Mouse (Mus musculus): ENCODE data around the gene Fbxw11.
"Not testable (repeated sequence)": the region's sequence is repeated elsewhere in the genome, so short reads cannot be mapped to it uniquely, and the experiment has no call there.

The Fbxw11 gene

DNA sequence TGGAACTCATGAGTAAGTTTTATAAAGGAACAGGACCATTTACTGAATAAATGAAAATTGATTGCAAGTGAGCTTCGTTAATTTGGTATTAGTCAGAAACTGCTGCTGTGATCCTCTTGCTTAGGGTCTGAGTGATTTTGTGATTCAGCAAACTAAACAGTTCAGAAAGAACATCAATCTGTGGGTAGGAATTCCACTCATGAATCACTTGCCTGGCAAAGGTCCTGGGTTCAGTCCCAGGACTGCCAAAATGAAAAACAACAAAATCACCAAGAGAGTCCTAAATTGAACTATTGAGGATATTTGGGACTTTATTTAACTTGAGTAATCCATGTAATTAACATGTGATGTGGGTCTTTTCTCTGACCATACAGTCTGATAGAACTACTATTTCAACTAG, 35.3 kb downstream of the Fbxw11 start:
- DNase-seq: no peak

GRCm38 (mm10) chr11:32679091-32679490, 36.6 kb downstream of the Fbxw11 start:
- not testable (repeated sequence) for DNase-seq

DNA sequence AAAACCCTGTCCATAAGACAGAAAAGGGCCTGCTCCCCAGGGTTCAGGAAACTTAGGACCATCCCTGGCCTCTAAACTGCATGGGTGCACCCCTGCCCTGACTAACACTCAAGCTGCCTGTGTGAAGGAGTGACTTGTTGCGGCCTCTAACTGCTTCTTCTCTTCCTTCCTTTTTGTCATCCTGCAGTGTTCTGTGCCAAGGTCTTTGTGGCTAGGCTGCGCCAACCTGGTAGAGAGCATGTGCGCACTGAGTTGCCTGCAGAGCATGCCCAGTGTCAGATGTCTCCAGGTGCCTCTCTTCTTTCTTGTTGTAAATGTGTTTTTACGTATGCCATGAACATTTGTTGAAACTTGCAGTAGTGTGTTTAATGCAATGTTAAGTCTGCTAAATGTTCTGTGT, 37.5 kb downstream of the Fbxw11 start:
- DNase-seq: peak; percentile 66

DNA sequence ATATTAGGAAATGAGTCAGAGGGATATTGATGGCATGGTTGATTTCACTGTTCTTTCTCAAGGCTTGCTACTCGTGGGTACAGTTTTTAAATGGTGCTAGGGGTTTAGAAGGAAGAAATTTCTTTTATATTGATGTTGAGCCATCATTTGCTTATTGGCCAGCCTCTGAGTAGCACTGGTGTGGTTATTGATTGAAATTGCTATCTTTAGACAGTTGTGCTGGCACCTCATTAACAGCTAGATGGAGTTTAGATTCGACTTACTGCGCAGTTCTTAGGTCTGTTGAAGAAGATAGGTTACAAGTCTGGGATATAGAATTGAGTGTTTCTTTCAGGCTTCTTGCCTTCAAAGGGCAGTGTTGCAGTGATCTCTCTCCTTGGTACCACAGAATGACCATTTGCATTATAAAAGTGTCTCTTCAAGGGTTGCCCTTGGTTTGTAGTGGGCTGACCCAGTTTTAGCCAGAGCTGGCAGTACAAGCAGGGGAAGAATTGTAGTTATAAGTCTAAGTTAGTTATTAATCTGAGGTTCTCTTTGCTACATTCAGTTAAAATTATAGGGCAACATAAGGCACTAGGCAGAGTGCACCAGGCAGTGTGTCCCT, 38.8 kb downstream of the Fbxw11 start:
- DNase-seq: no peak

DNA sequence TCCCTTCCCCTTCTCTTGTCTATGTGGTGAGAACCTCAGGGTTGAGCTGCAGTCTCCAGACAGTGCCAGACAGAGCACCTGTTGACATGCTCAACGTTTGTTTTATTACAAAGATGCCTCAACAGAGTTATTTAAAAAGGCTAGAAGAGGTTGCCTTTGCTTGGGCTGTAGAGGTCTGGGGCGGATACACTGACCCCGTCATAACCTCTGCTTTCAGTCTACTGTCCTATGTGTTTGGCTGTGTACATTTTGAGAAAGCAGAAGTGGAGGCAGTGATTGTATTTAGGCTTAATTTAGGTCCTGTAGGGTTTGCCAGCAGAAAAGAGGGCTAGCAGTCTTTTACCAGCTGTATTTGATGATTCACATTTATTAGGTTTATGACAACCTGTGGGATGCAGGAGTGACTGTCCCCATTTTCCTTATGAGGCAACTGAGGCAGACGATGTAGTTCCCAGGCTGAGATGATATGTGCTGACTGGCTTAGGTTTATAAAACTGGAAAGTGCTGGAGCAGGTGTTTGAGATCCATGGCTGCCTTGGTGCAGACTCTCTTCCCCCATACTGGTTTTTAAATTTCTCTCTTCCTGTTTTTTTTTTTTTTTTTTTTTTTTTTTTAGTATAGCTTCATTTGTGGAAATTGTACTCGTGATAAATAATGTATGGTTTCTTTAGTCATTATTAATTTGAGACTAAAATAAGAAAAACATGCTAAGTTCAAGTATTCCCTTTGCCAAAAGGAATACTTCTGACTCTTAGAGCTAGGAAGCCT, 40.0 kb downstream of the Fbxw11 start:
- no peak for DNase-seq

GRCm38 (mm10) chr11:32684690-32685254, 42.2 kb downstream of the Fbxw11 start:
- DNase-seq: no peak

- no peak for DNase-seq
Observed at GRCm38 (mm10) chr11:32688245-32688855, 45.8 kb downstream of the Fbxw11 start.

DNA sequence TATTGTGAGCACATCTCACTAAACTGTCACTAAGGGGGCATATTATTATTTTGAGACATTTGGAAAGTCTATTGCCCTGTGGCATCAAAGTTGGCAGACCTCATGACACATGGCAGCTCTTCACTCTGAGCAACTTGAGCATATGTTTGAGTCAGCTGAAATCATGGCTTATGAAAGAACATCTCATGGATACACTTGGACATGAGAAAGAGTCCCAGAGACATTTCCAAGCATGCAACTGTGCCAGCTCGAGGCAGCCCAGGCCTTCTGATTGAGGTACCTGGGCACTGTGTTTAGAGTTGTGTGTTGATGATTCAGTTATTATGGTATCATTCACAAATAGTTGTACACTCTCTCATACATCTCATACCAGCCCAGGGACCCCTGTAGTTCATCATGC, 47.0 kb downstream of the Fbxw11 start:
- DNase-seq: no peak

- DNase-seq: no peak
Observed at GRCm38 (mm10) chr11:32692834-32693233, 50.3 kb downstream of the Fbxw11 start.

GRCm38 (mm10) chr11:32693431-32694141, 51.1 kb downstream of the Fbxw11 start:
- DNase-seq: no peak

- not testable (repeated sequence) for DNase-seq
Observed at GRCm38 (mm10) chr11:32694322-32695003, 51.9 kb downstream of the Fbxw11 start.

GRCm38 (mm10) chr11:32696446-32697090, 54.0 kb downstream of the Fbxw11 start:
- no peak for DNase-seq

DNA sequence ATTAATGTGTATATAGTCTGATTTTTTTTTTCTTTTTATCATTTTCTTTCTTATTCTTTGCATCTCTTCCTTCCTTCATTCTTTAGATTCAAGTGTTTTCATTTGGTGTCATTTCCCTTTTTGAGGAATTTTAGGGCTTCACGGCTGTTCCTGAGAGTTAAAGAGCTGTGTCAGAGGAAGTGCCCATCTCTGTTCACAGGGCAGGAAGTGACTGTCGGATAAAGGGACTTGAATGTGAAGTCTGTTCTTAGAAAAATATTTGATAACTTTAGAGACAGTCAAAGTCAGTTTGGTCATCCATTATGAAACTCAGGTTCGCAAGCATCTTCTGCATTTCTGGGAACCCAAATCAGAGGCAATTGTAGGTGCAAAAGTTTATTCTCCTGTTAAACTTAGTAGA, 55.2 kb downstream of the Fbxw11 start:
- no peak for DNase-seq

DNA sequence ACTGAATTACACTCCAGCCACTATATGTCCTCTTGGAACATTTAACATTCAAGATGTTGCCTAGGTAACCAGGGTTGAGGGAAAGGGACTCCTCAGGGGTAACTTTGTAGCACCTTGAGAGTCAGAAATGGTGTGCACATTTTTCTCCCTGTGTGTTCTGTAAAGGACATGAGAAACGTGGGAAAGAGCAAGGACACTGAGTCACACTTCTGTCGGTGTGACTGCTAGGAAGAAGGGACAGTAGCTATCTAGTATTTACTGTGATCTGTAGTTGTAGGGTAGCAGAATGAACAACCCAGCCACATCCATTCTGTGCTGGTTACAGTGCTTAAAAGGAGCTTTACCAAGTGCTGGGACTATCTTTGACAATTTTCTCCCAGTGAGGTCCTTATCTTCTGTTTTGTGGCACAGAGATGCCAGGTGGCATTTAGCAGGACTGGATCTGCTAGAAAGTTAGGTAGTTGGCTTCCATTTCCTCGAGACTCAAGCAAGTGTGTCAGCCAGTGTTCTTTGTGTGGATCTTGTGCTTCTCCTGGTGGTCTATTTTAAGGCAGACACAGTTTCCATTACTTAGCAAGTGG, 57.5 kb downstream of the Fbxw11 start:
- no peak for DNase-seq

GRCm38 (mm10) chr11:32701566-32701965, 59.0 kb downstream of the Fbxw11 start:
- DNase-seq: no peak

DNA sequence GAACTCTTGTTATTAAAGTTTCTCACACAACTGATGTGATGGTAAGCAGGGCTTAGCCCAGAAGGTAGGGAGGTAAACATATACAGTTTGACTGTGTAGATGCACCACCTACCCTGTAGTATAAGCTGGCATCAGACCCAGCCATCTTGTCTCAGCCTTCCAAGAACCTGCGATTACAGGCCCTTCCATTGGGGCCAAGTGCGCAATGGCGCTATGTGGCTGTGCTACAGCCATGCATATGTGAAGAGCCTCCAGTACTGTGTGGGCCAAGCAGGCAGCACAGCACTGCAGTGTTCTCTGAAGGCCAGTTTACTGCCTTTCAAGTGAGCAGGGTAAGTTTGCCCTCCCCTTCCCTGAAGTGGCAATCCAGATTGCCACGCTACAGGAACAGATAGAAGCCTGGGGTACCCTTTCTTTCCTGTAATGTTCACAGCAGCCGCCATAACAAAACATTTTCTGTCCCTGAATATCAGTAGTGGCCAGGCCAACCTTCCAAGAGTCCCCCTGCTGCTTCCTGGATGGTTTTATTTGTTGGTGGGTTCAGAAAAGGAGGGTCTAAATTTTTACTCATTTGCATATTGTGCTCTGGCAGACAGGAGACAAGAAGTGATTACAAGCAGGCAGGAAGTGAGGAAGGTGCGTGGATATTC, 61.8 kb downstream of the Fbxw11 start:
- no peak for DNase-seq

DNA sequence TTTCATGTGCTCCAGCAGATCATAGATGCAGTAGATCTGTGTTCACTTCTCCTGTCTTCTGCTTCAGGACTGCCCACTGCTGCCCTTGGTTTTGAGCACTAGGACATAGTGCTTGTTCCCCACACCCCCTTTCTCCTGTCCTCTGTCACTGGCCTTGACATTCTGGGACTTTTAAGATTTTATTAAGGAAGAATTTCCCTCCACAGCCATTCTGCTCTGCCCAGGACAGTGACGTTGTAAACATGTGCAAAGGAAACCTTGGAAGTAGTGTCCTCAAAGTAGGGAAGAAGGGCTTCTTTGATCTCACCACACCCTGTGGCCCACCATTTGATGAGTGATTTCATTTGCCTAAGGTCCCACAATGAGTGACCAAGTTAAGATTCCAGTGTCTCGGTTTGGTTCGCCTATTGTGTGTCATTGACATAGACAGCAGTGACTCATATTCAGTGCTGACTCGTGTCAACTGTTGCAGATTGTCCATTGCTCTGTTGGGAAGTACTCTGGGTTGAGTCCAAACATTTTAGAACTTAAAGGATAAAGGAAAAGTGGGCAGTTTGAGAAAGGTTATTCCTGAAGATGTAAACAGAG, 64.0 kb downstream of the Fbxw11 start:
- no peak for DNase-seq

DNA sequence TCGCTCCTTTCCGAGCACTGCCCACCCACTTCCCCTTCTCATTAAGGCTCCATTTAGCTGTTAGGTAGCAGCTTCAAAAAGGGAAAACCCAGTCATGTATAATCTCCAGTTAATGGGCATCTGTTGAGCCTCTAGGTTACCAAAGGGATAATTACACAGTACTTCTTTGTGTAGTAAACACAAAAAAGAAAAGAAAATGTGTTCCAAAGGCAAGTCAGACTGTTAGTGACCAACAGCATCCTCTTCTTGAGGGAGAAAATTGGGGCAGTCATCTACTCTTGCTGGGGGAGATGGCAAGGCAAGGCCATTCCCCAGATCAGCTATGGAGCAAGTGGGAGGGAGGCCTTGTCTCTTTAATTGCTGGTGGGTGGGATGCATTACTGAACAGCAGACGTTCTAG, 65.0 kb downstream of the Fbxw11 start:
- DNase-seq: no peak

GRCm38 (mm10) chr11:32708739-32709501, 66.4 kb downstream of the Fbxw11 start:
- DNase-seq: no peak

GRCm38 (mm10) chr11:32709563-32709962, 67.0 kb downstream of the Fbxw11 start:
- DNase-seq: no peak
